Mouse (Mus musculus) adrenal gland (tissue): Measurements from ENCODE around the gene Mdga1.

Experiments used
- intact Hi-C: fragments of 180-260 bp; cut with DNase I; formaldehyde crosslinking; loops from one replicate; pipeline ENCODE4 v1.15.1; 2025

Gene Mdga1

DNA sequence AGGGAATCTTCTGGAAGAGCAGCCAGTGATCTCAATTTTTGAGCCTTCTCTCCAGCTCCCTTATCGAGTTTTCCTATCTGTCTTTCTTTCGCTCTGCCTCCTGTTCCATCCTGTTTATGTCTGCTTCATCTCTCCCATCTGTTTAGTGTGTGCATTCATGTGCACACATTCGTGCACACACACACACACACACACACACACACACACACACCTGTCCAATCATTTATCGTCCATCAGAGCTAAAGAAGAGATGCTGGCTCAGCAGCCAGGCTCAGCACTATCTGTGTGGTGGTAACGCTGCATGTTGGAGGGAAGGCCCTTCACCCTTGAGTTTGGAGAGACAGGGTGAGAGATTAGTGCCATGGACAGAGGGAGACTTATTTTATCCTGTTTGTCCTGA is 13.3 kb upstream of the Mdga1 start:
- intact Hi-C loops: no loop called here

DNA sequence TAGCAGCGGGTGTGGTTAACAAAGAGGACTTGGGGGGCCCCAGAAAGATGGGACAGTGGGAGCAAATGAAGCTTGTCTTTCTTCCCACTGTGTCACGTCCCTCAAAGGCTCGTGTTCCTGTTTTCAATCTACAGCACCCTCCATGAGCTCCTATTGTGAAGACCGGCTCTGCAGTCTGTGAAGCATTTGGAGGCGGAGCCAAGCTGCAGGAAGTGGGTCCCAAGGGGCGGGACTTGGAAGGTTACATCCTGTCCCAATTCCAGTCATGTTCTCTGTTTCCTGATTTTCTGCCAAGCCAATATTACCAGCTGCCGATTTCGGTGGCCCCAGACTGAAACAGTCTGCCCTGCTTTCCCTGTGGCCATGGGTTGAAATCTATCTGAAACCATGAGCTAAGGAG is 11.7 kb upstream of the Mdga1 start:
- intact Hi-C loops: no loop called here

DNA sequence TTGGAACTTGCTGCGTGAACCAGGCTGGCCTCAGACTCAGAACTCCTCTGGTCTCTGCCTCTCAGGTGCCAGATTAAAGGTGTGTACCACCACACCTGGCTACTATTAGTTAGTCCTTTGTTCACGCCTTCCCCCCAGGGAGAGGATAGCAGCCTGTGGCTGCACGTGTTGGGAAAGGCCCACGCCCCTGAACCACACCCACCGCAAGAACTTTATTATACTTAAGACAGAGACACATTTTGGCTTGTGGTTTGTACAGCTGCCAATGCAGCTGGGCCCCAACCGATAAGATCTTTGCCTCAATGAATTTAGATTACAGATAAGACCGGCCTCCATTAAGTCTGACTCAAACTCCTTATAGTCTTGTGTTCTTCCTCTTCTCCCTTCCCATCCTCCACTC is 10.0 kb upstream of the Mdga1 start:
- intact Hi-C loops: loop anchor here (5.0 to 10.0 kb wide), 2 partner anchors 127 to 215 kb away; no protein-coding TSS in a partner anchor

DNA sequence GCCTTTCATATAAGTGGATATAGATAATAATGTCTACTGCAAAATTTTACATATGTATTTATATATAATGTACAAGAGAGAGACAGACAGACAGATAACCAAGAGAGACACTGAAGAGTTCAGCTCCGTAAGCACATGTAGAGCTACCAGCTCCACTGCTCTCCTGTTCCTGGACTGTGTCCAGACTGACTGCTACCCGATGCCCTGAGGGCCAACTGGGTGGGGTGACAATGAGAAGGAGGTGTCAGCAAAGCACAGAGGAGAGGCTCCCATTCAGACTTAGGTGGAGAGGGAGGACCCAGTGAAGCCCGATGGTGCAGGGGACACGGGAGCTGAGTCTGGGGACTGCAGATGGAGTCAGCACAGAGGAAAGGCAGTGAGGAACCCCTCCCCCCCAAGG is 9.1 kb upstream of the Mdga1 start:
- intact Hi-C loops: loop anchor here (5.0 to 10.0 kb wide), 2 partner anchors 128 to 216 kb away; no protein-coding TSS in a partner anchor

DNA sequence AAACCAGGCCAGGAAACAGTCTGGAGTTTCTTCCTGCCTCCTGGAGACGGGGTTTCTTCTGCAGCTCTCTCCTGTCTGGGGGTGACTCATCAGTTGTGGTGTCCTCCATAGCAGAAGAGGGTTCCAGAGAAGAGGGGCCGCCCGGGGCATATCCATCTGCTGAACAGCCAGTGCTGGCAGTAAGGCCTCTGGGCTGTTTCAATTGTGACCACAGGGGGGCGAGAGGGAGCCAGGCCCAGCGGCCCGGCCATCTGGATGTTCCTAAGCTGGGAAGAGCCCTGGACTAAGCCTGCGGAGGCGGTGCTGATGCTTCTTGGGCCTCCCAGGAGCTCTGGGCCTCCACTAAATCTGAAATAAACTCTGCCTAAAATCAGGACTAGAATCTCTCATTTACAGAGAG is 5.8 kb upstream of the Mdga1 start:
- intact Hi-C loops: loop anchor here (2.0 to 10.0 kb wide), 3 partner anchors 49 to 219 kb away; no protein-coding TSS in a partner anchor

DNA sequence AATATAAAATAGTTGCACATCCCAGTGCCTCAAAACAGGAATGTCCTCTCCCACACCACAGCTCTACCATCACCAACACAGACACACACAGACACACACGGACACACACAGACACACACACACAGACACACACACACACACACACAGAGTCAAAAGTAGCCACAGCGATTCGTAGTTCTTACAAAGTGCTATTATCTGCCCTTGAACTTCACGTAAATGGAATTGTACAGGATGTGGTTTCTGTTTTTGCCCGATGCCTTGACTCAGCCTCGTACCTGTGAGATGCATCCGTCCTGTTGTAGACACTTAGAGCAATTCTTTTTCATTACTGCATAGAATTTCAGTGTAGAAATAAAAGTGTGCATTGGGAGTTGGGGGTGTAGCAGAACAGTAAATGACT is 3.3 kb upstream of the Mdga1 start:
- intact Hi-C loops: loop anchor here (5.0 to 10.0 kb wide), 2 partner anchors 222 to 484 kb away; no protein-coding TSS in a partner anchor

DNA sequence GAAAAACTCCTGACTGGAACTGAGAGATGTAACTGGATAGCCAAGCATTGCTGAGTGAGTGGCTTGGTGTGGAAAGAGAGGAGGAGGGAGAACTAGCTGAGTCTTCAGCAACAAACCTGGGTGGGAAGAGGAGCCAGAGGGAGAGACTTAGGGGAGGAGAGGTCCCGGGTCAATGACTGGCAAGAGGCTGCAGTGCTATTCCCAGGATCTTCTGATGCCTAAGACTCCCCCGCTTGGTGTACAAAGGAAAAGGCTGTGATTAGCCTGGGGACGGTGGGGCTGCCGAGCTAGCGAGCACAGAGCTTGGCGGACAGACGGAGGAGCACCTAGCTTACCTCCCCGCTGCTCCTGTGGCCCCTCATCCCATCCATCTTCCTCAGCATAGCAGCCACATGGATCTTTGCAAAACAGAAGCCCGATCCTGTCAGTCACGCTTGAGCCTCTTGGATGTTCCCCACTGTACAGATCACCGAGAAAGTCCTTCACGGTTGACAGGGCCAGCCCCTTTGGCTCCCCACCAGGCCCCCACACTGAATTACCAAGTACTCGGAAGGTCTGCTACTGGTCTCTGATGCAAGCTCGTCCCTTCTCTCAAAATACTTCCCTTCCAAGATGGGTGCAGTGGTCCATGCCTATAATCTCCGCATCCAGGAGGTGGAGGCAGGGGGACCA is 2.0 kb upstream of the Mdga1 start:
- intact Hi-C loops: loop anchor here (5.0 to 10.0 kb wide), 2 partner anchors 223 to 485 kb away; no protein-coding TSS in a partner anchor

DNA sequence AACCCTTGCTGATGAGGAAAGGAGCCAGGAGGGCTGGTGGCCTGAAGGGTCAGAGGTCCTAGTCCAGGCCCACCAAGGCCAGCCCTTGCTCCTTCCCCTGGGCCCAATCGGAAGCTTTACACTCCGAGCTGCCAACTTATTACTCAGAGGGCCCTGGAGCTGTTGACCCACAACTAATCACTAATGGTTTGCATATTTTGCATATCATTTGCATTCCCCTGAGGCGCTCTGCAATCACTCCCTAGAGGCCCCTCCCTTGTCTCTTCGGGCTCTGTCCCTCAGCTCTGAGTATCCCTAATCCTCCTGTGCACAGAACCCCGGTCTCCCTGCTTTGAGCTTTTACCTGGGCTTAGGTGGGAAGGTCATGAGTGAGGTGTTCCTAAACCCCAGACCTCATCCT is 4.4 kb downstream of the Mdga1 start:
- intact Hi-C loops: no loop called here

DNA sequence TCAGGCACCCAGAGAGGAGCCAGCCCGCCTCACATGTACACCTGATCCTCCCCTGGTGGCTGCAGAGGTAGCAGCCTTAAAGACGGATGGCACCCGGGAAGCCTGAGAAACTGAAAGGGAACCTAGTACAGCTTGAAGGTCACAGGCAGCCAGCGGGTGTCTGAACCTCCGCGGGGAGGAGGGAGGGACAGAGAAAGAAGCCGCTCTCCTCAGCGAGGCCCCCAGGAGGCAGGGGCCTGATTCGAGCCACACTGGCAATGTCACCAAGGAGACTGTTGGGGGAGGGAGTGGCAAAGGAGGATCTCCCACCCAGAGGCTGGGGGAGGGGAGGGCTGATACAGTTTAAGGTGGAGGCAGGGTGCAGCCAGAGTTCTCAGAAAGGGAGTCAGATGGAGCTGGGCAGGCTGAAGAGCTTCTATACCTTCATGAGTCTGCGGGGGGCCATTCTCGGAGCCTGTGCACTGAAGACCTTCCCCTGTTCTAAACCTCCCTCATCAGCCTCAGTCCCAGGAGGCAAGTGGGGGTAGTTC is 6.1 kb downstream of the Mdga1 start:
- intact Hi-C loops: no loop called here

DNA sequence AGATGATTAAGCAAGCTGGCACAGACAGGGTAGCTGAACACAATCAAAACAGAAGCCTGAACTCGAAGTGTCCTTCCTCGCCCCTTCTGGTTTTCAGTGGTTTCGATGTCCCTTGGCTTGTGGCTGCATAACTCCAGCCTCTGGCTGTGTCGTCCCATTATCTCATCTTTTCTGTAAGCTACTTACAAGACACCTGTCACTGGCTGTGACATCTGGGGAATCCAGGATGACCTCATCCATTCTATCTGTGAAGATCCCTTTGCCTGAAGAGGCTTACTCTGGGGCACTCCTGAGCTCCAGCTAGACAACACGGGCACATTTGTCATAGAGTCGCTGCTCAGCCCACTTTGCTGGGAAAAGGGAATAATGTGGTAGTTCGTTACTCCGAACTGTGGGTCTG is 14.0 kb downstream of the Mdga1 start:
- intact Hi-C loops: no loop called here

DNA sequence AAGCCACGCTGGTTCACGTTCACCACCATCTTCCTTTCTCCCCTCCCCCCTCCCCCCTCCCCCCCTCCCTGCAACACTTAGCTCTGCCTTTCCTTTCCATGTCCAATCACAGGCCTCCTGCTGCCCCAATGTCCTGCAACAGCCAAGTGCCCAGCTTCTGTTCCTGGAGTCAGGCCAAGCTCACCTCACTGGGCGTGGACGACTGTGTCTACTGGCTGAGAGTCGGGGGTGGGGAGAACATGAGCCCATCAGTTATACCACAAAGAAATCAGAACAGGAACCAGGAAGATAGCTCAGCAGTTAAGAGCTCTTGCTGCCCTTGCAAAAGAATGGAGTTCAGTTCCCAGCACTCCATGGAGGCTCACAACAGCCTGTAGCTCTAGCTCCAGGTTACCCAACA is 15.6 kb downstream of the Mdga1 start:
- intact Hi-C loops: no loop called here

DNA sequence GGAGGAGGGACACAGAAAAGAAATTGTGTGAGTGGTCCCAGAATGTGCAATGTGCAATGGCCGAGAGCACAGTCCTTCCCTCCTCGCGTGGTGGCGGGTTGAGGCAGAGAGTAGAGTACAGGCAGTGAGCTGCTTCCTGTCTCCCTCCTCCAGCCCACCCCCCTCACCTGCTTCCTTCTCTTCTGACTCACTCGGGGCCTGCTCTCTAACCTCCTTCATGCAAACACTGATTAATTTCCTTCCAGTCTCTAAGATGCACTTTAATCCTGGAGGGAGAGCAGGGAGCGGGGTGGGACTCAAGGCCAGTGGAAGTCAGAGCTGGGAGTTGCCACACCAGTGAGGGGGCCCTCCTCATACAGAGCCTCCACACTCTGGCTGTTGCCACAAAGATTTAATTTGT is 18.8 kb downstream of the Mdga1 start:
- intact Hi-C loops: no loop called here

DNA sequence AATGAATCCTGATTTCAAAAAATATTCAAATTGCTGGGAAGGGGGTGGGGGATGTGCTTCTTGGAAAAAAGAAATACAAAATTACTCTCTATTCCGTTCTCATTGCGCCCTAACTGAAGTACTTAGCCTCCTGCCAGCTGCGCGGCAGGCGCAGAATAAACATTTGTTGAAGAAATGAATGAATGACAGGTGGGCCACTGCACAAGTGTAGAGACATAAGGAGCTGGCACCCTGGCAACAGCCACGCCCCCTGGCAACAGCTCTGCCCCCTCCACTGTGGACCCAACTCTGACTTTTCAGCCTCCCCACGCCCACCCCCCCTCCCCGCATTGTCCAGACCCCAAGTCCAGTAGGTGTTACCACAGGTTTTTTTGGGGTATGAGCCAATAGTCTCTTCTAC is 19.3 kb downstream of the Mdga1 start:
- intact Hi-C loops: no loop called here

DNA sequence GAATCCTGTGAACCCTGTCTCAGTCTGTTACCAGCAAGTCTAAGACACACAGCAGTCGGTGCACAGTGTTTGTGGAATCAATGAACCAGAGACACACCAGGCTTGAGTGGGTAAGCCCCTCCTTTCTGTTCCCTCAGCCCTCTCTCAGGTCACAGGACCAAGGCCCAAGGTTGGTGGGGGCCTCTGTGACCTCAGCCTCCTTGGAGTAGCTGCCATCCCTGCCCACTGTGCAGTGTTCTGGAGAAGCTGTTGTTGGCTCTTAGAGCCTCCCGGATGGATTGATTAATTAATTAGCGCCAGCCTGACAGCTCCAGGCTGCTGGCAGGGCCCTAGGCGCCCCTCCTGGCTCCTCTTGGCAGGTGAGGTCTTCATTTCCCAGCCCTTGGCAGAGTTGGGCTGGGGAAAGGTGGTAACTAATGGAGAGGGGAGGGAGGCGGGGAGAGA is 22.6 kb downstream of the Mdga1 start:
- intact Hi-C loops: no loop called here

DNA sequence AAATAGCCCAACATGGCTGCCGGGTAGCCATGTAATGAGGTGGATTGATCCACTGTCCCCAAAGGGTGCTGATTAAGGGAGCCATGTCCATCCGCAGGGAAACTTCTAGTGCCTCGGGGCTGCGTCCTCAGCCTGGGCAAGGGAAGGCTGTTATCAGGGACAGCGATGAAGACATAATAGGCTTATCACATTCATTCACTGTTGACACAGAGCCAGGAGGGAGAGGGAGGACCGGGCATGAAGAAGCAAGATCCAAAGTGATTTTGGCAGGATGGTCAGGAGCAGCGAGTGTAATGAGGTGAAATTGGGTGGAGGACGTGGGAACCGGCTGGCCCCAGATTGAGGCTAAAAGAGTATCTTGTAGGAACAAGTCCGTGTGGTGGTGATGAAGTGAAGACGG is 25.5 kb downstream of the Mdga1 start:
- intact Hi-C loops: no loop called here

DNA sequence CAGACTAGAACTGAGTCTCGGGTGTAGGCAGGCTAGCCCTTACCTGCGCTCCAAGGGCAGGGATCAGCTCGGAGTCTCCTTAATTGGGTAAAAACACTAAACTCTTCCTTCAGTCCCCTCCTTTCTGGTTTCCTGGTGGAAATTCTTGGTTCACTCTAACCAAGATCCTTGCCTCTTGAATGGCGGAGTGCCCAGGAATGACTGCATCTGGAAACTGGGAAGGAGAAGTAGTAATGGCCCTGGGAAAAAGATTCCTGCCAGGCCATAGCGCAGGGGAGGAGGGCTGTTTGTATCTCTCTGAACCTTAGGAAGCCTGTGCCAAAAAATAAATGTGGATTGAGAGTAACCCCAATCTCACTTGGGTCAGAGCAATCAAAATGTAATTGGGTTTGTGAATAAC is 30.9 kb downstream of the Mdga1 start:
- intact Hi-C loops: no loop called here

DNA sequence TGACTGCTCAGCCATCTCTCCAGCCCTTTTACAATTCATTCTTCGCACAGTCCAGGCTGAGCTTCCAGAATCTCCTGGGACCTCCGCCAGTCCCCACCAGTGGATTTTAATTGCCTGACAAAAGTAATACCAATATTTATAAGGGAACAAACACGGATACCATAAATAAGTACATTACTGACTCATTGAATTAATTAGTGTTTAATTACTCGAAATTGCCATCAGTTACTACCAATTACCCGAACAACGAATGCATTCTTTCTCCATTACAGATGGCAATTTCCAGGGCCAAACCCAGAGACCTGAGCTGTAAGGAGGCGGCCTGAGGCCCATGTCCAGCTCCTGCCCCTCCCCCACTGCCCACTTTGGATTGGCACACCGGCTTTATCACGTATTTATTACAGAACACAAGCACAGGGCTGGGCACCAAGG is 32.5 kb downstream of the Mdga1 start:
- intact Hi-C loops: no loop called here

DNA sequence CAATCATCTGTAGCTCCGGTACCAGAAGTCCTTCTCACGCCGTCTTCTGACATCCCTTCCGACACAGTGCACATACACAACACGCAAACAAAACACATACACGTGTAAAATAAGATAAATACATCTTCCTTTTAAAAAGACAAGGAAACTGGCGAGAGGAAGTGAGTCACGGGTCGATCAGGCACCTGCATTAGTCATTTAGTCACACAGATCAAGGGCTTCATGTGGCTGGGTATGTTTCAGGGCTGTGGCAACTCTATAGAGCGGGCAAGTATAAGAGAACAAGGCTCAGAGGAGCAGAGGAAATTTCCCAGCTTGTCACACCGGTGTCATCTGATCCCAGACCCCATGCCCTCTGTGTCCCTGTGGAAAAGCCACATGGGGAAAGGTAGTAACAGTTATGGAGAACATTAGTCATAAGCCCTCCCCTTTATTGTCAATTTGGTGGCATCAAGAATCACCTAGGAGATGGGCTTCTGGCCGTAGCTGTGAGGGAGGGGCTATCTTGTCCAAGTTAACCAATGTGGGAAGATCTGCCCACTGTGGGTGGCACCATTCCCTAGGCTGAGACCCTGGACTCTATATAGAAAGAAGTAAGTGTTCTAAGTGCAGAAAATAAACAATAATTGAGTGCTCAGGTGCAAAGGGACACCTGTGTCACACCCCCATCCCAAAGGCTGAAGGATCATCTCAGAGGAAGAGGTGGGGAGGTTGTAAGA is 35.6 kb downstream of the Mdga1 start:
- intact Hi-C loops: no loop called here

DNA sequence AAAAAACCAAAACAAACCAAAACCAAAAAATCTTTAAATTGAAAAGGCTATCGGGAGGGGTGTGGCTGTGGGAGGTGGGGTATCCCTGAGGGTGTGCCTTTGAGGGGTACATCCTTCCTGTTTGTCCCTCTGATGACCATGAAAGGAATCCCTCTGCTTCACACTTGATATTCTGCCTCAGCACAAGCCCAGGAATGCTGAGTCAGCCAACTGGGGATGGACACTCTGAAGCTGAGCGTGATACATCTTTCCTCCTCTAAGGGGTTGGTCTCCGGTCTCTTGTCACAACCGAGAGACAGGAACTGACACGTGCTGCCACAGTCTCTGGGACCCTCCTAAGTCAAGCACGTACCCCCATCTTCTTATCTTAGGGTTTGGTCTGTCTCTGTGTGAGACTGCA is 37.1 kb downstream of the Mdga1 start:
- intact Hi-C loops: no loop called here

DNA sequence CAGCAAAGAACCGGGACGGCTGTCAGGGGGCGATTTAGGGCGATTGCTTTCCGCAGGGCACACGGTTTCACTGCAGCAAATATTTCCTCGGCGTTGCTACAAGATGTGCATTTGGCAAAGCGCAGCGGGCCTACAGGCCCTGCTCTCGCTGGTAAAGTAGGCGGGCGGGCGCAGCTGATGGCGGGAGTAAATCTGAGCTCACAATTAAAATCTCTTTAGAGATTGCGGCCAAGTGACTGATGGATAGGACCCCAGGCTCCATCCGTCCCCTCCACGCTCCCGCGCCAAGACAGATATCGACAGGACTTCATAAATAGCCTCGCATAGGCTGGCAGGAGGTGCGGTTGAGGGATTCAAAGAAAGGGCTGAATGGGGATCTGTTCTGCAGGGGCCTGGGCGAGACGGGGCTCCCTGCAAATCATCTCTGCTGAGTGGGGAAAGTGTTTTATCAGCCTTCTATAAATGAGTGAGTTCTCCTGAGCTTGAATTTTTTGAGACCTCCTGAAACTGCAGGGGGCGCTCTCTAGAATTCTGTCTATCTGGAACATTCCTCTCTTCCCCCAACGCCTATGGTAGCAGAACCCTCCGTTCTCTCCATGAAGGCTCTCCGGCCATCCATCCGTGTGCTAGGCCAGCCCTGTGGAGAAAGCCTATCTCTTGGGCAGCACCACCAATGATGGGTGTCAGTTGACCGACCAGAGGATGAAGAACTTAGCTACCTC is 38.5 kb downstream of the Mdga1 start:
- intact Hi-C loops: no loop called here

DNA sequence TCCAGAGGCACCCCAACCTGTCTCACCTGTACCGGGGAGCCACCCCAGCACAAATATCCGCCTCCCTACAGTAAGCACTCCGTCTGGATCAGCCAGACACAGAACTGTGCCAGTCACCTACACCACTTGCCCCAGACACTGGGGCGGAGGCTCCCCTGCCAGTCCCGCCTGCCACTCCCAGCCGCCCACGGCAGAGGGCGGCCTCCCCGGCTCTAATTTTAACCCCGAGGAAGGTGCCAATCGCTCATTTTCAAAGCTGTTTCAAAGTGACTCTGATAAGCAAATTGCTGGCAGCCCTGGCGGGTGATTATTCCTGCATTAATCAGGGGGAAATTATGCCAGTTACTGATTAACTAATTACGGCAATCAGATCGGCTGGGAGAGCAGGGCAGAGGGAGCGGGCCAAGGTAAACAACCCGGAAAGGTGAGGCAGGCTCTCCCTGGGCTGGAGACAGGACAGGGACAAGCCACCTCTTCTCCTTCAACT is 41.1 kb downstream of the Mdga1 start:
- intact Hi-C loops: no loop called here
